Mouse (Mus musculus) myocyte (in vitro differentiated cells): ENCODE measurements around the gene Pdia5. TPM values are rescaled to one million over a fixed set of nuclear protein-coding genes. Genes with fewer than 3 reads are reported as not detected.

Experiments
- H3K27me3 ChIP-seq: one replicate; pipeline ENCODE4 v1.6.1; 2011; ENCODE audit not compliant: control insufficient read depth, insufficient read depth, insufficient read length
- H3K36me3 ChIP-seq: one replicate; pipeline ENCODE4 v1.6.1; 2011; ENCODE audit not compliant: control insufficient read depth, insufficient read depth
- H3K4me2 ChIP-seq: one replicate; pipeline ENCODE4 v1.6.1; 2011; ENCODE audit warnings: low read depth, control low read depth
- H3K4me3 ChIP-seq: one replicate; pipeline ENCODE4 v1.5.1; 2011; ENCODE audit warnings: mild to moderate bottlenecking, control low read depth, moderate library complexity
- H3K79me2 ChIP-seq: one replicate; pipeline ENCODE4 v1.6.1; 2011; ENCODE audit not compliant: control insufficient read depth, insufficient read depth
- H3ac ChIP-seq: one replicate; pipeline ENCODE4 v1.6.1; 2011; ENCODE audit not compliant: control insufficient read depth, insufficient read length
- CEBPB ChIP-seq: IDR thresholded peaks from 2 replicates; pipeline ENCODE4 v1.6.1; 2011; ENCODE audit warnings: mild to moderate bottlenecking, moderate library complexity; ENCODE audit not compliant: poor library complexity, insufficient read depth, severe bottlenecking
- E2F4 ChIP-seq: IDR thresholded peaks from one replicate; pipeline ENCODE4 v1.6.1; 2011; ENCODE audit warnings: mild to moderate bottlenecking, control low read depth, moderate library complexity; ENCODE audit not compliant: insufficient read depth
- MAX ChIP-seq: IDR thresholded peaks from one replicate; pipeline ENCODE4 v1.6.1; 2011; ENCODE audit warnings: low read depth, mild to moderate bottlenecking, control low read depth
- MYOD1 ChIP-seq, 3 experiments: IDR thresholded peaks; one replicate each; pipeline ENCODE4 v1.6.1; 2011; ENCODE audit warnings: control low read depth in 2 of 3, low read depth in 2 of 3, mild to moderate bottlenecking in 2 of 3, moderate library complexity in 1 of 3; ENCODE audit not compliant: insufficient read length in 2 of 3, control insufficient read depth in 1 of 3
- MYOG ChIP-seq, 3 experiments: IDR thresholded peaks; one replicate each; pipeline ENCODE4 v1.6.1; 2011; ENCODE audit warnings: control low read depth in 2 of 3, low read depth in 2 of 3, mild to moderate bottlenecking in 2 of 3; ENCODE audit not compliant: insufficient read length in 2 of 3, control insufficient read depth in 1 of 3, insufficient read depth in 1 of 3
- POLR2A ChIP-seq: IDR thresholded peaks from one replicate; pipeline ENCODE4 v1.6.1; 2011; ENCODE audit warnings: low read depth, mild to moderate bottlenecking, control low read depth, moderate library complexity; ENCODE audit not compliant: insufficient read length
- POLR2AphosphoS2 ChIP-seq: IDR thresholded peaks from one replicate; pipeline ENCODE4 v1.6.1; 2011; ENCODE audit warnings: low read depth, control low read depth; ENCODE audit not compliant: insufficient read length
- REST ChIP-seq: IDR thresholded peaks from one replicate; pipeline ENCODE4 v1.6.1; 2011; ENCODE audit warnings: mild to moderate bottlenecking, control low read depth, moderate library complexity; ENCODE audit not compliant: insufficient read depth, insufficient read length
- SRF ChIP-seq: IDR thresholded peaks from one replicate; pipeline ENCODE4 v1.6.1; 2011; ENCODE audit warnings: low read depth; ENCODE audit not compliant: control insufficient read depth, insufficient read length
- TCF12 ChIP-seq: IDR thresholded peaks from one replicate; pipeline ENCODE4 v1.6.1; 2011; ENCODE audit warnings: mild to moderate bottlenecking, control low read depth; ENCODE audit not compliant: poor library complexity, insufficient read depth, severe bottlenecking
- TCF3 ChIP-seq: IDR thresholded peaks from one replicate; pipeline ENCODE4 v1.6.1; 2011; ENCODE audit warnings: low read depth, control low read depth; ENCODE audit not compliant: insufficient read length
- USF1 ChIP-seq: IDR thresholded peaks from one replicate; pipeline ENCODE4 v1.6.1; 2011; ENCODE audit warnings: low read depth, mild to moderate bottlenecking, control low read depth, moderate library complexity
- polyA plus RNA-seq: library from polyadenylated mRNA; unstranded; fragments of >200 nt; fragmentation: generic; extraction: Trizol; gene quantifications from one replicate; pipeline ENCODE4 v1.2.1, GENCODE M21; 2012; ENCODE audit warnings: missing spikeins

Pdia5 gene
- polyA plus RNA-seq, 1 experiment = 16.2 TPM

DNA sequence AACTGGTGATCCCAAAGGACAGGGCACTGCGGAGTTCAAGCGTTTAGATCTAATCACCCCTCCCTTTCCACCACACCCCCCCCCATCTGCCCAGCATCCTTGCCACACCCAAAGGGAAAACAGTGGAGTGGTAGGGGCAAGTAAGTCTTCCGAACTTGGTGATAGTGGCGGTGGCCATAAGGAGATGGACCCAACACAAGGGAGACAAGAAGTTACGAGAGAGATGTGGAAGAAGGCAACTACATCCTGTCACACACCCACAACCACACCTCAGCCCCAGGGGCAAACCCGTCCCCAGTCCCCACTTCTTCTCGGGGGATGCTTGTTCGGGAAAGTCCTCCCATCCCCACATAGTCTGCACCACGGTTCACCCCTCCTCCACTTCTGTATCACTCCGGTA, 880 bp downstream of the Pdia5 start:
- TF ChIP-seq SRF = no peak
- no peak for TF ChIP-seq REST
- no peak for TF ChIP-seq POLR2AphosphoS2
- no peak for TF ChIP-seq TCF3
- TF ChIP-seq POLR2A = no peak
- no peak for TF ChIP-seq CEBPB
- TF ChIP-seq MAX = no peak
- no peak for TF ChIP-seq MYOG (IDR thresholded peaks at IDR 0.05; ENCODE audit: control insufficient read depth in 1 of 3, insufficient read depth in 1 of 3, insufficient read length in 2 of 3, low read depth in 2 of 3)
- TF ChIP-seq MYOD1 (IDR thresholded peaks at IDR 0.05; ENCODE audit: control insufficient read depth in 1 of 3, insufficient read length in 2 of 3, low read depth in 2 of 3) = no peak
- TF ChIP-seq TCF12 = no peak
- TF ChIP-seq E2F4 = no peak
- no peak for TF ChIP-seq USF1
- no peaks in the 10 kb centered on the region for H3K79me2 ChIP-seq
- H3K4me2 ChIP-seq = peak overlapping the region; percentile 81
- H3K36me3 ChIP-seq = no peaks in the 10 kb centered on the region
- H3K27me3 ChIP-seq = no peaks in the 10 kb centered on the region
- H3ac ChIP-seq = peak overlapping the region; percentile 14
- peak overlapping the region; percentile 45 for H3K4me3 ChIP-seq

DNA sequence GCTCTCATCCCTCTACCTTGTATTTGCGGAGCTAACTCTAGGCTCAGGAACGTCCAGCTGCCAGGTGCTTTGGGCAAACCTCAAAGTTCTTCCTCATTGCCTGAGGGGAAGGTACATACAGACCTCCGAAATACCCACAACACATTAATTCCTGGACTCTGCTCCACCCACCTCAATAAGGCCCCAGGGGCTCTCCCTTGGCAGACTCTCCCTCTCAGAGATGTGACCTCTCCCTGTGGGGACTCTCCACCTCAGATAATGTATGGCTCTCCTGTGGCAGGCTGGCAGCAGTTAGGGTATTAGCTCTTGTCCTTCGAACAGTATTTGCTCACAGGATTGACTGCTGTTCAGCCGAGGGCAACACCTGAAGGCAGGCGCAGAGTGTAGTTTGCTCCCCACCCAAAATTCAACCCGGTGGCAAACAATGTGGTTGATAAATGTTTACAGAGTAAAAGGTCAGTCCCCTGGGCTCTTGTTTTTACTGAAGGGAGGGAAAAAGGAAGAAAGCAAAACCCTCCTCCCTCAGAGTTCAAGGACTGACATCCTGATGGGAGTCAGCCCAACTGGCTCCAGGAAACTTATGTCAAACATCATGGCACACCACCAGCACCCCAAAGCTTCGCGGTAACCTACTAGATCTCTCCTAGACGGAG, 1.5 kb downstream of the Pdia5 start:
- Histone ChIP-seq H3ac (no peak overlapping the region), H3K4me3 (peak overlapping the region; percentile 45), H3K4me2 (peak overlapping the region; percentile 81), H3K79me2 (no peaks in the 10 kb centered on the region), H3K27me3 (no peaks in the 10 kb centered on the region), H3K36me3 (no peaks in the 10 kb centered on the region)
- no peak for TF ChIP-seq TCF12
- no peak for TF ChIP-seq POLR2AphosphoS2
- no peak for TF ChIP-seq POLR2A
- no peak for TF ChIP-seq TCF3
- no peak for TF ChIP-seq MAX
- no peak for TF ChIP-seq CEBPB
- no peak for TF ChIP-seq USF1
- no peak for TF ChIP-seq MYOD1 (IDR thresholded peaks at IDR 0.05; ENCODE audit: control insufficient read depth in 1 of 3, insufficient read length in 2 of 3, low read depth in 2 of 3)

DNA sequence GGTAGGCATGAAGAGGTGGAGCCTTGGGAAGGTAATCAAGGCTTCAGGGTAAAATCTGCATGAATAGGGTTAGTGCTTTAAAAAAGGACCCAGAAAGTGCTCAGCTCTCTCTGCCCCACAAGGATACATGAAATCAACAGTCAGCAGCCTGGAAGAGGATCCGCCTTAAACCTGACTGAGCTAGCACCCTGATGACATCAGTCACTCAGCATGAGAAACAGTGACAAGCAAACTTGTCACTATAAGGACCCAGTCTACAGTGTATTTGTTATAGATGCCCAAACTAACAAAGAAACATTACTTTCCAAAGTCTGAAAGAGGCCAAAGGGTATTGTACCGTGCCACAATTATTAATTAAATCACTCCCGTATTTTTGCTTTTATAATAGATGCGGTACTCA, 2.9 kb downstream of the Pdia5 start:
- TF ChIP-seq E2F4 = no peak
- TF ChIP-seq POLR2A = no peak
- TF ChIP-seq TCF12 = no peak
- Histone ChIP-seq H3K4me2 (no peak overlapping the region), H3K27me3 (no peaks in the 10 kb centered on the region), H3K79me2 (no peaks in the 10 kb centered on the region), H3ac (no peak overlapping the region), H3K36me3 (no peaks in the 10 kb centered on the region), H3K4me3 (no peak overlapping the region)

DNA sequence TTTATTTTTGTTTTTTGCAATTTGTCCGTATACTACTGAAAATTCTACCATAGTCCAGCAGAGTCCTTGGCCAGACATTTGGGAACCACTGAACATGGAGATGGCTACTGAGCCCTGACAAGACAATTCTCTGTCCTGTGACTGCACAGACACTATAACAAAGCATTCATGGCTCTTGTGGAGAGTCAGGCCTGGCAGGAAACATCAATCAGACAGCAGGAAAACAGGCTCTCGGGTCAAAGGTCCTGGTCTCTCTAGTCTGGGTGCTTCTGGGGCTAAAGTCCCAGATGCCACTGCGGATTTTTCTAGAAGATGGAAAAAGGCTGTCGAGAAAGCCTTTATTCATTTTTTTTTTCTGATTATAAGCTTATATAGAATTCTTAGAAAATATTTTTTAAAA, 3.6 kb downstream of the Pdia5 start:
- no peaks in the 10 kb centered on the region for H3K36me3 ChIP-seq
- TF ChIP-seq E2F4 (no peak), POLR2AphosphoS2 (no peak), TCF3 (no peak), MYOG (IDR thresholded peaks at IDR 0.05; ENCODE audit: control insufficient read depth in 1 of 3, insufficient read depth in 1 of 3, insufficient read length in 2 of 3, low read depth in 2 of 3) (no peak), POLR2A (no peak), CEBPB (no peak), USF1 (no peak), MAX (no peak)
- no peak overlapping the region for H3ac ChIP-seq
- no peaks in the 10 kb centered on the region for H3K27me3 ChIP-seq
- no peak overlapping the region for H3K4me2 ChIP-seq
- no peaks in the 10 kb centered on the region for H3K79me2 ChIP-seq
- H3K4me3 ChIP-seq = no peak overlapping the region

DNA sequence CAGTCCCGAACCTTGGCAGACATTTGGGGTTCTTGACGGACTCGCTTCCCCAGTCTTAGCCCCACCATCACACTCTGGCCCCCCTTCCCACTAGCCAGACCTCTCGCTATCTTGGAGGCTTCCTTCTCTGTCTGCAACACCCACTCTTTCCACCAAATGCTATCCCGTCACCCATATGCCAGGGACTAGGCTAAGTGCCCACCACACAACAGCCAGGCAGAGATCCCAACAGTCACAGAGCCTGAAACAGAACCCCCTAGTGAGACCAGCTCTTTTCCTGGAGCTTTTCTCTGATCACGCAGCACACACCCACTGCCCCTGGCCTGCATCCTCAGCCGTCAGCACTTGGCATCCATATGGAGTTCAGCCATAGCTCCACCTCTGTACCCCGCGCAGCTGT, 5.0 kb downstream of the Pdia5 start:
- Histone ChIP-seq H3K4me2 (no peak overlapping the region), H3ac (no peak overlapping the region), H3K36me3 (no peaks in the 10 kb centered on the region), H3K79me2 (no peaks in the 10 kb centered on the region), H3K4me3 (no peak overlapping the region), H3K27me3 (no peaks in the 10 kb centered on the region)
- TF ChIP-seq MAX (no peak), MYOD1 (IDR thresholded peaks at IDR 0.05; ENCODE audit: control insufficient read depth in 1 of 3, insufficient read length in 2 of 3, low read depth in 2 of 3) (no peak), CEBPB (no peak), POLR2AphosphoS2 (no peak), USF1 (no peak), TCF3 (no peak), REST (no peak), TCF12 (no peak), MYOG (IDR thresholded peaks at IDR 0.05; ENCODE audit: control insufficient read depth in 1 of 3, insufficient read depth in 1 of 3, insufficient read length in 2 of 3, low read depth in 2 of 3) (no peak), SRF (no peak), E2F4 (no peak), POLR2A (no peak)
